Mouse (Mus musculus) natural killer cell, adult 2 months (primary cell): ENCODE measurements around the gene Rhog.
A peak's percentile ranks its signal among the peaks of the same experiment; 100 is the strongest.

Source experiments
- DNase-seq, 2 experiments: peaks; one replicate each; pipeline ENCODE4 v3.0.0; 2022; ENCODE audit warnings: low spot score in 2 of 2

Rhog gene

GRCm38 (mm10) chr7:102222336-102222735 lies 33.5 kb downstream of the Rhog start:
- DNase-seq: peak; percentile 39 to 41

GRCm38 (mm10) chr7:102221899-102222298 lies 34.0 kb downstream of the Rhog start:
- no peak for DNase-seq

- no peak for DNase-seq
Measured at GRCm38 (mm10) chr7:102211071-102211470, 44.8 kb downstream of the Rhog start.

- peak; percentile 98 for DNase-seq
Measured at GRCm38 (mm10) chr7:102209756-102210721, 45.8 kb downstream of the Rhog start, which contains the start of the genes Nup98 and Pgap2. Gene Nup98, minus strand, starts transcription at chr7:102210176. Gene Pgap2, plus strand, starts transcription at chr7:102210208.

GRCm38 (mm10) chr7:102208806-102209363 lies 47.0 kb downstream of the Rhog start:
- no peak for DNase-seq

- no peak for DNase-seq
Measured at GRCm38 (mm10) chr7:102205646-102206045, 50.2 kb downstream of the Rhog start.

GRCm38 (mm10) chr7:102204296-102204857 lies 51.5 kb downstream of the Rhog start:
- no peak for DNase-seq

- no peak for DNase-seq
Measured at GRCm38 (mm10) chr7:102200996-102201785, 54.7 kb downstream of the Rhog start.

GRCm38 (mm10) chr7:102200576-102200975 lies 55.3 kb downstream of the Rhog start:
- DNase-seq: no peak

- no peak for DNase-seq
Measured at GRCm38 (mm10) chr7:102192356-102192755, 63.5 kb downstream of the Rhog start.
